ENCODE assay signal across 25 mouse cellular contexts in the genomic region with DNA sequence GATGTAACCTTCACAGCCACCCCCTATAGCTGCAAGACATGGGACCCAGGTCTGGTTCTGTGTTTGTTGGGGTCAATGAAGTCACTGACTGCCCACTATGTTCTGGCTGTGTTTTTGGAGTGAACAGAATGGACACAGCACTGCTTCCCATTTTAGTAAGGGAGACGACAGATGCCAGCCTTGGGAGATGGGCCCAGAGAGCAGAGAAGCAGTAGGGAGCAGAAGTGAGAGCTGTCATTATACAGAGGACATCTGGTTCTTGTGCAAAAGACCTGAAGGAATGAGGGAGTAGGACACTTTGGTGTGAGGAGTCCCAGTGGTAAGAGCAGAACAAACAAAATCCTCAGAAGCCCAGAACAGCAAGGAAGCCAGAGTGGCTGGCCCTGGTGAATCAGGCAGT.
"Had no signal": no experiment of that assay in that cellular context is flagged by ENCODE, and none has a peak within 500 bp of the region (broad histone marks: within the 10 kb centered on the region; RNA-seq: fewer than 3 reads in every experiment).

No protein-coding gene starts in this region.

- H3K9me3 ChIP-seq: hindbrain, embryonic 10.5 days; hindbrain, embryonic 12.5 days; intestine, embryonic 15.5 days; kidney, embryonic 15.5 days; limb, embryonic 13.5 days; limb, embryonic 15.5 days; liver, embryonic 12.5 days had no signal

- H3K4me2 ChIP-seq: heart, embryonic 11.5 days; hindbrain, embryonic 12.5 days; hindbrain, embryonic 14.5 days; intestine, embryonic 15.5 days; kidney, embryonic 15.5 days; limb, embryonic 13.5 days; limb, embryonic 15.5 days; liver, embryonic 12.5 days had no signal

- H3K4me3 ChIP-seq: heart, adult 2 months; hindbrain, embryonic 10.5 days; hindbrain, embryonic 12.5 days; intestine, embryonic 15.5 days; kidney, embryonic 15.5 days; limb, embryonic 13.5 days; limb, embryonic 15.5 days; liver, embryonic 12.5 days had no signal

- ATAC-seq: hindbrain, embryonic 16.5 days; inflammation-experienced regulatory T-cells, adult 6 months; intestine, embryonic 15.5 days; intestine, postnatal 0 days; liver, embryonic 12.5 days had no signal

- H3K27me3 ChIP-seq: hindbrain, embryonic 12.5 days; intestine, embryonic 15.5 days; kidney, embryonic 15.5 days; limb, embryonic 15.5 days had no signal

- H3K9ac ChIP-seq: hindbrain, embryonic 12.5 days; hindbrain, embryonic 14.5 days; intestine, embryonic 15.5 days; kidney, embryonic 15.5 days; limb, embryonic 13.5 days; limb, embryonic 15.5 days; liver, embryonic 12.5 days; liver, embryonic 14.5 days had no signal

- H3K27ac ChIP-seq: heart, adult 2 months; hindbrain, embryonic 10.5 days; hindbrain, embryonic 12.5 days; hindbrain, embryonic 14.5 days; intestine, embryonic 15.5 days; kidney, embryonic 15.5 days; kidney, postnatal 0 days; limb, embryonic 13.5 days; limb, embryonic 15.5 days; liver, embryonic 12.5 days; liver, embryonic 14.5 days had no signal

- DNase-seq: gastrocnemius, postnatal 25 days; heart, adult 2 months; heart, postnatal 10 days; heart, postnatal 4 days; kidney, adult 2 months; kidney, adult 9 months; kidney, postnatal 14 days; kidney, postnatal 36 days; layer of hippocampus, adult 9-11 months; layer of hippocampus, postnatal 36 days; left cerebral cortex, postnatal 4 days had no signal
